Mouse (Mus musculus): ENCODE results near the gene Tet3. TPM values are rescaled to one million over a fixed set of nuclear protein-coding genes. Genes with fewer than 3 reads are reported as not detected.

Tet3 gene
- total and polyA plus RNA-seq, 2 experiments from 2014 or later, result 27.7 to 49.4 TPM

- no peak for TF ChIP-seq CTCF (IDR thresholded peaks at IDR 0.05; ENCODE audit: low read depth)
- 30% methylated on average over 9 of the region's 9 CpGs for WGBS
- H3K27ac ChIP-seq (ENCODE audit: low read depth, low read length), result peak overlapping the region; percentile 62
- no peak overlapping the region for H3K4me2 ChIP-seq (ENCODE audit: low read depth)
- no peaks in the 10 kb centered on the region for H3K9me3 ChIP-seq (ENCODE audit: low read length)
- no peak overlapping the region for H3K4me3 ChIP-seq (ENCODE audit: low read depth, low read length)
- no peaks in the 10 kb centered on the region for H3K36me3 ChIP-seq (ENCODE audit: insufficient read depth)
- H3K27me3 ChIP-seq (ENCODE audit: insufficient read depth, low read length), result no peaks in the 10 kb centered on the region
- H3K4me1 ChIP-seq (ENCODE audit: insufficient read depth), result peaks cover 11% of the 10 kb centered on the region
- ATAC-seq (peak; percentile 76), DNase-seq (peak; percentile 25)
- H3K9ac ChIP-seq, result 0 out of 2 replicates have a peak overlapping the region, but pooled peaks have one; percentile 22
Observed at GRCm38 (mm10) chr6:83410046-83410706, 48.7 kb downstream of the Tet3 start.

GRCm38 (mm10) chr6:83408510-83408909 lies 50.4 kb downstream of the Tet3 start:
- H3K4me2 ChIP-seq (ENCODE audit: low read depth), result no peak overlapping the region
- no peak overlapping the region for H3K27ac ChIP-seq (ENCODE audit: low read depth, low read length)
- no peaks in the 10 kb centered on the region for H3K9me3 ChIP-seq (ENCODE audit: low read length)
- no peak for ATAC-seq
- H3K4me1 ChIP-seq (ENCODE audit: insufficient read depth), result peaks cover 8% of the 10 kb centered on the region
- peaks cover 13% of the 10 kb centered on the region for H3K36me3 ChIP-seq (ENCODE audit: insufficient read depth)
- DNase-seq, result no peak
- no peak overlapping the region for H3K9ac ChIP-seq
- TF ChIP-seq CTCF (IDR thresholded peaks at IDR 0.05; ENCODE audit: low read depth), result no peak
- H3K27me3 ChIP-seq (ENCODE audit: insufficient read depth, low read length), result no peaks in the 10 kb centered on the region
- H3K4me3 ChIP-seq (ENCODE audit: low read depth, low read length), result no peak overlapping the region
- 61% methylated on average over 9 of the region's 9 CpGs for WGBS

GRCm38 (mm10) chr6:83405511-83406064 lies 53.3 kb downstream of the Tet3 start:
- TF ChIP-seq CTCF (IDR thresholded peaks at IDR 0.05; ENCODE audit: low read depth), result no peak
- 78% methylated on average over 7 of the region's 7 CpGs for WGBS
- Histone ChIP-seq H3K27me3 (ENCODE audit: insufficient read depth, low read length) (no peaks in the 10 kb centered on the region), H3K4me2 (ENCODE audit: low read depth) (no peak overlapping the region), H3K4me3 (ENCODE audit: low read depth, low read length) (no peak overlapping the region), H3K27ac (ENCODE audit: low read depth, low read length) (no peak overlapping the region), H3K36me3 (ENCODE audit: insufficient read depth) (peaks cover 34% of the 10 kb centered on the region), H3K9ac (no peak overlapping the region), H3K4me1 (ENCODE audit: insufficient read depth) (no peaks in the 10 kb centered on the region; the same call in 1 of the 2 replicates), H3K9me3 (ENCODE audit: low read length) (no peaks in the 10 kb centered on the region)
- no peak for ATAC-seq
- no peak for DNase-seq

- no peak overlapping the region for H3K27ac ChIP-seq (ENCODE audit: low read depth, low read length)
- no peak overlapping the region for H3K4me3 ChIP-seq (ENCODE audit: low read depth, low read length)
- H3K36me3 ChIP-seq (ENCODE audit: insufficient read depth), result peaks cover 36% of the 10 kb centered on the region
- no peak for TF ChIP-seq CTCF (IDR thresholded peaks at IDR 0.05; ENCODE audit: low read depth)
- 97% methylated on average over 13 of the region's 13 CpGs for WGBS
- no peaks in the 10 kb centered on the region for H3K4me1 ChIP-seq (ENCODE audit: insufficient read depth)
- no peak overlapping the region for H3K4me2 ChIP-seq (ENCODE audit: low read depth)
- no peaks in the 10 kb centered on the region for H3K9me3 ChIP-seq (ENCODE audit: low read length)
- ATAC-seq (no peak), DNase-seq (no peak)
- H3K9ac ChIP-seq, result no peak overlapping the region
- H3K27me3 ChIP-seq (ENCODE audit: insufficient read depth, low read length), result no peaks in the 10 kb centered on the region
Observed at GRCm38 (mm10) chr6:83404571-83404970, 54.3 kb downstream of the Tet3 start.

- Histone ChIP-seq H3K4me1 (ENCODE audit: insufficient read depth) (no peaks in the 10 kb centered on the region), H3K4me2 (ENCODE audit: low read depth) (no peak overlapping the region), H3K36me3 (ENCODE audit: insufficient read depth) (peaks cover 36% of the 10 kb centered on the region), H3K4me3 (ENCODE audit: low read depth, low read length) (no peak overlapping the region), H3K27me3 (ENCODE audit: insufficient read depth, low read length) (no peaks in the 10 kb centered on the region), H3K9me3 (ENCODE audit: low read length) (no peaks in the 10 kb centered on the region), H3K27ac (ENCODE audit: low read depth, low read length) (no peak overlapping the region), H3K9ac (no peak overlapping the region)
- TF ChIP-seq CTCF (IDR thresholded peaks at IDR 0.05; ENCODE audit: low read depth), result no peak
- DNase-seq (no peak), ATAC-seq (no peak)
- 90% methylated on average over 8 of the region's 8 CpGs for WGBS
Observed at GRCm38 (mm10) chr6:83403481-83403880, 55.4 kb downstream of the Tet3 start.

GRCm38 (mm10) chr6:83399790-83400189 lies 59.1 kb downstream of the Tet3 start:
- Histone ChIP-seq H3K36me3 (ENCODE audit: insufficient read depth) (peaks cover 62% of the 10 kb centered on the region), H3K4me3 (ENCODE audit: low read depth, low read length) (no peak overlapping the region), H3K4me1 (ENCODE audit: insufficient read depth) (no peaks in the 10 kb centered on the region), H3K9me3 (ENCODE audit: low read length) (no peaks in the 10 kb centered on the region), H3K4me2 (ENCODE audit: low read depth) (no peak overlapping the region), H3K27ac (ENCODE audit: low read depth, low read length) (no peak overlapping the region), H3K27me3 (ENCODE audit: insufficient read depth, low read length) (no peaks in the 10 kb centered on the region), H3K9ac (no peak overlapping the region)
- no peak for TF ChIP-seq CTCF (IDR thresholded peaks at IDR 0.05; ENCODE audit: low read depth)
- ATAC-seq (no peak), DNase-seq (no peak)
- WGBS, result 86% methylated on average over 3 of the region's 3 CpGs

GRCm38 (mm10) chr6:83397728-83398127 lies 61.2 kb downstream of the Tet3 start:
- peaks cover 43% of the 10 kb centered on the region for H3K36me3 ChIP-seq (ENCODE audit: insufficient read depth)
- H3K4me1 ChIP-seq (ENCODE audit: insufficient read depth), result no peaks in the 10 kb centered on the region
- no peak overlapping the region for H3K27ac ChIP-seq (ENCODE audit: low read depth, low read length)
- no peak overlapping the region for H3K9ac ChIP-seq
- H3K4me2 ChIP-seq (ENCODE audit: low read depth), result no peak overlapping the region
- H3K9me3 ChIP-seq (ENCODE audit: low read length), result no peaks in the 10 kb centered on the region
- ATAC-seq (no peak), DNase-seq (no peak)
- no peak overlapping the region for H3K4me3 ChIP-seq (ENCODE audit: low read depth, low read length)
- 68% methylated on average over 8 of the region's 8 CpGs for WGBS
- H3K27me3 ChIP-seq (ENCODE audit: insufficient read depth, low read length), result no peaks in the 10 kb centered on the region
- TF ChIP-seq CTCF (IDR thresholded peaks at IDR 0.05; ENCODE audit: low read depth), result no peak

All from forebrain, postnatal 0 days (tissue).